Mouse (Mus musculus): ENCODE data around the gene Lpar1. TPM values are rescaled to one million over a fixed set of nuclear protein-coding genes. Genes with fewer than 3 reads are reported as not detected.

The Lpar1 gene
- polyA plus RNA-seq, 1 experiment from 2014 or later: 150 TPM

- H3K27ac ChIP-seq: no peak overlapping the region
- H3K9me3 ChIP-seq: no peaks in the 10 kb centered on the region
- WGBS: 63% methylated on average over 7 of the region's 7 CpGs
- no peak overlapping the region for H3K9ac ChIP-seq
- H3K4me3 ChIP-seq: no peak overlapping the region
- no peak for ATAC-seq (ENCODE audit: insufficient number of reproducible peaks, low FRiP score, low TSS enrichment, low read depth)
- H3K27me3 ChIP-seq: no peaks in the 10 kb centered on the region
- H3K4me1 ChIP-seq: peaks cover 9% of the 10 kb centered on the region
- no peak overlapping the region for H3K4me2 ChIP-seq
- peaks cover 18% of the 10 kb centered on the region for H3K36me3 ChIP-seq
Observed at GRCm38 (mm10) chr4:58438654-58439053, 115.0 kb downstream of the Lpar1 start.

- no peak overlapping the region for H3K4me2 ChIP-seq
- H3K36me3 ChIP-seq: peaks cover 18% of the 10 kb centered on the region
- H3K27me3 ChIP-seq: no peaks in the 10 kb centered on the region
- H3K9ac ChIP-seq: no peak overlapping the region
- H3K27ac ChIP-seq: no peak overlapping the region
- ATAC-seq (ENCODE audit: insufficient number of reproducible peaks, low FRiP score, low TSS enrichment, low read depth): no peak
- H3K4me1 ChIP-seq: peaks cover 9% of the 10 kb centered on the region
- no peak overlapping the region for H3K4me3 ChIP-seq
- 81% methylated on average over 15 of the region's 15 CpGs for WGBS
- no peaks in the 10 kb centered on the region for H3K9me3 ChIP-seq
Observed at GRCm38 (mm10) chr4:58437271-58437670, 116.4 kb downstream of the Lpar1 start.

GRCm38 (mm10) chr4:58423276-58423930 is 130.3 kb downstream of the Lpar1 start:
- WGBS: 51% methylated on average over 9 of the region's 9 CpGs
- no peaks in the 10 kb centered on the region for H3K27me3 ChIP-seq
- H3K4me2 ChIP-seq: no peak overlapping the region
- no peak overlapping the region for H3K9ac ChIP-seq
- H3K4me1 ChIP-seq: no peaks in the 10 kb centered on the region
- no peaks in the 10 kb centered on the region for H3K36me3 ChIP-seq
- H3K9me3 ChIP-seq: no peaks in the 10 kb centered on the region
- H3K27ac ChIP-seq: no peak overlapping the region
- ATAC-seq (ENCODE audit: insufficient number of reproducible peaks, low FRiP score, low TSS enrichment, low read depth): no peak
- no peak overlapping the region for H3K4me3 ChIP-seq

GRCm38 (mm10) chr4:58419225-58419624 is 134.5 kb downstream of the Lpar1 start:
- no peak for ATAC-seq (ENCODE audit: insufficient number of reproducible peaks, low FRiP score, low TSS enrichment, low read depth)

GRCm38 (mm10) chr4:58417319-58417718 is 136.4 kb downstream of the Lpar1 start:
- no peaks in the 10 kb centered on the region for H3K27me3 ChIP-seq
- H3K4me3 ChIP-seq: no peak overlapping the region
- WGBS: 36% methylated on average over 4 of the region's 4 CpGs
- no peaks in the 10 kb centered on the region for H3K36me3 ChIP-seq
- H3K27ac ChIP-seq: 0 out of 2 replicates have a peak overlapping the region, but pooled peaks have one; percentile 33
- H3K4me1 ChIP-seq: peaks cover 9% of the 10 kb centered on the region; the same call in 1 of the 2 replicates
- H3K4me2 ChIP-seq: no peak overlapping the region
- no peak for ATAC-seq (ENCODE audit: insufficient number of reproducible peaks, low FRiP score, low TSS enrichment, low read depth)
- no peak overlapping the region for H3K9ac ChIP-seq
- H3K9me3 ChIP-seq: 0 out of 2 replicates have a peak, but pooled peaks cover 5% of the 10 kb centered on the region

More at GRCm38 (mm10) chr4:58419225-58419624, 134.5 kb downstream of the Lpar1 start:
- no peaks in the 10 kb centered on the region for H3K27me3 ChIP-seq
- no peak overlapping the region for H3K4me3 ChIP-seq
- H3K36me3 ChIP-seq: no peaks in the 10 kb centered on the region
- no peak overlapping the region for H3K9ac ChIP-seq
- no peak overlapping the region for H3K27ac ChIP-seq
- 38% methylated on average over 5 of the region's 5 CpGs for WGBS
- H3K4me1 ChIP-seq: peaks cover 9% of the 10 kb centered on the region; the same call in 1 of the 2 replicates
- H3K9me3 ChIP-seq: 0 out of 2 replicates have a peak, but pooled peaks cover 5% of the 10 kb centered on the region
- H3K4me2 ChIP-seq: no peak overlapping the region

GRCm38 (mm10) chr4:58415537-58415936 is 138.2 kb downstream of the Lpar1 start:
- Histone ChIP-seq H3K27me3 (no peaks in the 10 kb centered on the region), H3K27ac (no peak overlapping the region), H3K36me3 (no peaks in the 10 kb centered on the region), H3K4me2 (no peak overlapping the region), H3K4me1 (peaks cover 9% of the 10 kb centered on the region; the same call in 1 of the 2 replicates), H3K9me3 (0 out of 2 replicates have a peak, but pooled peaks cover 5% of the 10 kb centered on the region), H3K4me3 (no peak overlapping the region), H3K9ac (no peak overlapping the region)
- ATAC-seq (ENCODE audit: insufficient number of reproducible peaks, low FRiP score, low TSS enrichment, low read depth): no peak
- WGBS: 91% methylated on average over 3 of the region's 3 CpGs

GRCm38 (mm10) chr4:58413188-58414185 is 140.2 kb downstream of the Lpar1 start:
- ATAC-seq (ENCODE audit: insufficient number of reproducible peaks, low FRiP score, low TSS enrichment, low read depth): no peak
- H3K9ac ChIP-seq: no peak overlapping the region
- 0 out of 2 replicates have a peak, but pooled peaks cover 5% of the 10 kb centered on the region for H3K9me3 ChIP-seq
- no peak overlapping the region for H3K4me3 ChIP-seq
- 64% methylated on average over 13 of the region's 13 CpGs for WGBS
- H3K4me2 ChIP-seq: no peak overlapping the region
- peaks cover 9% of the 10 kb centered on the region; the same call in 1 of the 2 replicates for H3K4me1 ChIP-seq
- no peaks in the 10 kb centered on the region for H3K27me3 ChIP-seq
- H3K27ac ChIP-seq: peak overlapping the region; percentile 35; the same call in 1 of the 2 replicates
- no peaks in the 10 kb centered on the region for H3K36me3 ChIP-seq

GRCm38 (mm10) chr4:58401973-58402501 is 151.7 kb downstream of the Lpar1 start:
- H3K4me1 ChIP-seq: no peaks in the 10 kb centered on the region
- no peak overlapping the region for H3K4me3 ChIP-seq
- no peaks in the 10 kb centered on the region for H3K9me3 ChIP-seq
- 0 out of 2 replicates have a peak, but pooled peaks have one; percentile 44 for ATAC-seq (ENCODE audit: insufficient number of reproducible peaks, low FRiP score, low TSS enrichment, low read depth)
- H3K27ac ChIP-seq: no peak overlapping the region
- no peaks in the 10 kb centered on the region for H3K36me3 ChIP-seq
- H3K27me3 ChIP-seq: no peaks in the 10 kb centered on the region
- H3K4me2 ChIP-seq: no peak overlapping the region
- 83% methylated on average over 4 of the region's 4 CpGs for WGBS
- H3K9ac ChIP-seq: no peak overlapping the region

- Histone ChIP-seq H3K27me3 (no peaks in the 10 kb centered on the region), H3K36me3 (no peaks in the 10 kb centered on the region), H3K9me3 (no peaks in the 10 kb centered on the region), H3K4me2 (no peak overlapping the region), H3K27ac (peak overlapping the region; percentile 55; the same call in 1 of the 2 replicates), H3K4me1 (no peaks in the 10 kb centered on the region), H3K9ac (no peak overlapping the region), H3K4me3 (no peak overlapping the region)
- 59% methylated on average over 12 of the region's 12 CpGs for WGBS
- 0 out of 2 replicates have a peak, but pooled peaks have one; percentile 67 for ATAC-seq (ENCODE audit: insufficient number of reproducible peaks, low FRiP score, low TSS enrichment, low read depth)
Observed at GRCm38 (mm10) chr4:58400861-58401341, 152.8 kb downstream of the Lpar1 start.

All from limb, embryonic 15.5 days (tissue).